Mouse (Mus musculus) kidney, adult 2 months (tissue): ENCODE measurements around the gene Hypk.

Source experiments
- CTCF ChIP-seq: fragments of 200-500 bp; conservative IDR thresholded peaks from 2 replicates; pipeline ENCODE4 v1.5.1; 2011; ENCODE audit warnings: low read depth, mild to moderate bottlenecking, control low read depth, low read length, moderate library complexity, mixed read lengths; ENCODE audit not compliant: insufficient read depth, insufficient read length
- POLR2A ChIP-seq: fragments of 200-500 bp; IDR thresholded peaks from one replicate; pipeline ENCODE4 v1.6.1; 2011; ENCODE audit warnings: low read depth, low read length, control low read depth

- TF ChIP-seq POLR2A (no peak), CTCF (no peak)
Measured at GRCm38 (mm10) chr2:121434854-121435253, 18.2 kb upstream of the Hypk start.
